Mouse (Mus musculus) midbrain, embryonic 15.5 days (tissue): Measurements from ENCODE around the gene Hnrnph2. TPM values are rescaled to one million over a fixed set of nuclear protein-coding genes. Genes with fewer than 3 reads are reported as not detected.
A peak's percentile ranks its signal among the peaks of the same experiment; 100 is the strongest.

Experiments
- ATAC-seq: fragments of 200-750 bp; cut with Nextera tagmentation; replicated peaks from 2 replicates; pipeline ENCODE4 v1.8.0; 2017; ENCODE audit warnings: moderate TSS enrichment
- H3K27ac ChIP-seq: fragments of 300-500 bp; sonication (generic); 2 replicates; pipeline ENCODE4 v1.5.1; 2015; ENCODE audit warnings: mild to moderate bottlenecking, inconsistent platforms
- H3K27me3 ChIP-seq: fragments of 300-500 bp; sonication (generic); replicated peaks from 2 replicates; pipeline ENCODE4 v1.6.1; 2015; ENCODE audit warnings: inconsistent platforms
- H3K36me3 ChIP-seq: fragments of 300-500 bp; sonication (generic); replicated peaks from 2 replicates; pipeline ENCODE4 v1.6.1; 2015; ENCODE audit warnings: inconsistent platforms
- H3K4me1 ChIP-seq: fragments of 300-500 bp; sonication (generic); 2 replicates; pipeline ENCODE4 v1.6.1; 2015; ENCODE audit warnings: inconsistent platforms
- H3K4me2 ChIP-seq: fragments of 300-500 bp; sonication (generic); 2 replicates; pipeline ENCODE4 v1.6.1; 2015; ENCODE audit warnings: inconsistent platforms, mild to moderate bottlenecking, moderate library complexity
- H3K4me3 ChIP-seq: fragments of 300-500 bp; sonication (generic); 2 replicates; pipeline ENCODE4 v1.5.1; 2015; ENCODE audit warnings: mild to moderate bottlenecking, inconsistent platforms
- H3K9ac ChIP-seq: fragments of 300-500 bp; sonication (generic); 2 replicates; pipeline ENCODE4 v1.6.1; 2015; ENCODE audit warnings: mild to moderate bottlenecking, inconsistent platforms
- H3K9me3 ChIP-seq: fragments of 300-500 bp; sonication (generic); 2 replicates; pipeline ENCODE4 v1.6.1; 2016; ENCODE audit warnings: inconsistent platforms
- WGBS: fragments of 180-500 bp; shearing (Covaris S2); methylation state at CpG from one replicate; pipeline ENCODE4 v1.1.7; 2015; ENCODE audit warnings: mixed read lengths; 5-methylcytosine and 5-hydroxymethylcytosine counted together
- polyA plus RNA-seq: library from polyadenylated mRNA; unstranded; fragments of >200 nt; fragmentation: Nextera tagmentation; extraction: Ambion mirVana; gene quantifications from 2 replicates; pipeline ENCODE4 v1.2.1, GENCODE M21; 2015

Gene Hnrnph2
- polyA plus RNA-seq = 145 and 146 TPM in 2 replicates

- H3K4me2 ChIP-seq = peak within 1 kb of the TSS; percentile 53
- H3K27me3 ChIP-seq = no peaks in the 10 kb centered on the region
- H3K4me3 ChIP-seq = peak within 1 kb of the TSS; percentile 53
- H3K9me3 ChIP-seq = no peaks in the 10 kb centered on the region
- H3K36me3 ChIP-seq = no peaks in the 10 kb centered on the region
- H3K27ac ChIP-seq = peak within 1 kb of the TSS; percentile 94
- ATAC-seq = peak; percentile 98
- peak within 1 kb of the TSS; percentile 52 for H3K9ac ChIP-seq
- 19% methylated on average over 33 of the region's 33 CpGs for WGBS
- H3K4me1 ChIP-seq = peaks cover 14% of the 10 kb centered on the region
Observed at GRCm38 (mm10) chrX:134600659-134601379, at the start of gene Hnrnph2, which contains the start of gene Gla. TSS of gene Hnrnph2 (plus strand) at chrX:134601179. TSS of gene Gla (minus strand) at chrX:134601125.

GRCm38 (mm10) chrX:134553326-134553725, 47.7 kb upstream of the Hnrnph2 start:
- H3K27me3 ChIP-seq = no peaks in the 10 kb centered on the region
- H3K36me3 ChIP-seq = no peaks in the 10 kb centered on the region
- H3K9ac ChIP-seq = no peak overlapping the region
- 87% methylated on average over 4 of the region's 4 CpGs for WGBS
- H3K9me3 ChIP-seq = no peaks in the 10 kb centered on the region
- no peak overlapping the region for H3K27ac ChIP-seq
- no peak overlapping the region for H3K4me2 ChIP-seq
- no peak overlapping the region for H3K4me3 ChIP-seq
- ATAC-seq = no peak
- no peaks in the 10 kb centered on the region for H3K4me1 ChIP-seq

GRCm38 (mm10) chrX:134554425-134554824, 46.6 kb upstream of the Hnrnph2 start:
- Histone ChIP-seq H3K27me3 (no peaks in the 10 kb centered on the region), H3K9me3 (no peaks in the 10 kb centered on the region), H3K9ac (no peak overlapping the region), H3K36me3 (no peaks in the 10 kb centered on the region), H3K4me1 (no peaks in the 10 kb centered on the region), H3K4me3 (no peak overlapping the region), H3K27ac (no peak overlapping the region), H3K4me2 (no peak overlapping the region)
- ATAC-seq = no peak
- 83% methylated on average over 6 of the region's 6 CpGs for WGBS

DNA sequence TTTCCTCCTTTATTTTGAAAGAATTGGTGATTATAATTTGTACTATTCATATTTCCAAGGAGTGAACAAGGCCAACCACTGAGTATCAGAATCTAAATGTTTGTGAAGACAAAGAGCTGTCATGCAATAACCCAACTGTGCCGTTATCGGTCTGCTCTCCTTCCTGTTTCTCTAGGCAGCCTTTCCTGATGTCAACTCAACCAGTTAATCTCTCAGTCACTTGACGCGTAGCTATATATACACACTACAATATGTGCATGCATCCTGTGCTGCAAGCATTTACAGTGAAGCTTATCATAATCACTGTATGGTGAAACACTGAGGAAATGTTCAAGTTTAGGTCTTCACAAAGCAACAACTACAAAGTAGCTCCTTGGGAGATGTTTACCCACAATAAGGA, 36.7 kb upstream of the Hnrnph2 start:
- Histone ChIP-seq H3K9ac (no peak overlapping the region), H3K4me1 (no peaks in the 10 kb centered on the region), H3K27me3 (no peaks in the 10 kb centered on the region), H3K4me2 (no peak overlapping the region), H3K4me3 (no peak overlapping the region), H3K9me3 (no peaks in the 10 kb centered on the region), H3K27ac (no peak overlapping the region), H3K36me3 (no peaks in the 10 kb centered on the region)
- no peak for ATAC-seq
- 88% methylated on average over 4 of the region's 4 CpGs for WGBS

DNA sequence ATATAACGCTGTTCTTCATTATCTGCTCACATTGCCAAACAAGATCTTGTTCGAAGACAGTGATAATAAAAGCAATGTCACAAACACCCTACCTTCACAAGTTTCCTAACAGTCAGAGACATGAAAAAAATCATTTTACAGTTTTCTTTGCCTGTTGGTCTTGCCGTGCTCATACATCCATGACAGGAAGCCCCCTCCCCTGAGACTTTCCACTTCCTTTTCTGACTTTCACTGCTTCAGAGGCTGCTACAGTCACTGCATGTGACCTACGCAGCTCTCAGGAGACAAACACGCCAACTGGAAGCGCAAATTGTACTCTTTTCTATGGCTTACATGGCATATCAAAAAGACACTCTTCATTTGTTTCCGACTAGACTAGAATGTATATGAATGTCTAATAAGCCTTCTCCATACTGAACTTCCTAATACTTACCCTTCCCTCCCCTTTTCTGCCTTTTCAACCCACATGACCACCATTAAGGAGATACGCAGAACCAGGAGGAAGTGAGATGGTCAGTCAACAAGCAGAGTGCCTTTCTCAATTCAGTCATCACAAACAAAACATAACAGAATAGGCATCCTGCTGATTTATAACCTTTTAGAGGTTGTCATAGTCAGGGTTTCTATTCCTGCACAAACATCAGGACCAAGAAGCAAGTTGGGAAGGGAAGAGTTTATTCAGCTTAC, 34.3 kb upstream of the Hnrnph2 start:
- Histone ChIP-seq H3K9me3 (no peaks in the 10 kb centered on the region), H3K27me3 (no peaks in the 10 kb centered on the region), H3K4me1 (no peaks in the 10 kb centered on the region), H3K36me3 (no peaks in the 10 kb centered on the region), H3K4me2 (no peak overlapping the region), H3K9ac (no peak overlapping the region), H3K4me3 (no peak overlapping the region), H3K27ac (no peak overlapping the region)
- WGBS = 86% methylated on average over 8 of the region's 8 CpGs
- ATAC-seq = no peak

DNA sequence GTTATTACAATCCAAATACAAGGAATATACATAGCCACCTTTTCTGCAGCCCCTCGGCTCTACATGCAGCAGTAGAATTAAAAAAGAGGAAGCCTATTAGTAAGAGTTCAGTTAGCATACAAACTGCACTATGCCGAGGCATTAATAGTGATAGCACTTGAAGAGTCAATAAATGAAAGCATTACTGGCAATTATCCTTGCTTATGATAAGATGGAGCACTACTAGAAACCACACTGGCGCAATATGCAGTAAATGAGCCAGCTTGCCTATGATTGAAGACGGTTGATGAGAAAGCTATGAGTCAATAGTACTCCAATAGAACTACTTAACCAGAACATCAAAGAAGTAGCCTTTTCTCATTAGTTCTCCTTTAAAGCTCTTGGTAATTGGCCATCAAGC, 23.1 kb upstream of the Hnrnph2 start:
- Histone ChIP-seq H3K27me3 (no peaks in the 10 kb centered on the region), H3K9ac (no peak overlapping the region), H3K4me2 (no peak overlapping the region), H3K9me3 (no peaks in the 10 kb centered on the region), H3K27ac (no peak overlapping the region), H3K4me3 (no peak overlapping the region), H3K4me1 (no peaks in the 10 kb centered on the region), H3K36me3 (no peaks in the 10 kb centered on the region)
- no peak for ATAC-seq
- WGBS = 80% methylated on average over 4 of the region's 4 CpGs

DNA sequence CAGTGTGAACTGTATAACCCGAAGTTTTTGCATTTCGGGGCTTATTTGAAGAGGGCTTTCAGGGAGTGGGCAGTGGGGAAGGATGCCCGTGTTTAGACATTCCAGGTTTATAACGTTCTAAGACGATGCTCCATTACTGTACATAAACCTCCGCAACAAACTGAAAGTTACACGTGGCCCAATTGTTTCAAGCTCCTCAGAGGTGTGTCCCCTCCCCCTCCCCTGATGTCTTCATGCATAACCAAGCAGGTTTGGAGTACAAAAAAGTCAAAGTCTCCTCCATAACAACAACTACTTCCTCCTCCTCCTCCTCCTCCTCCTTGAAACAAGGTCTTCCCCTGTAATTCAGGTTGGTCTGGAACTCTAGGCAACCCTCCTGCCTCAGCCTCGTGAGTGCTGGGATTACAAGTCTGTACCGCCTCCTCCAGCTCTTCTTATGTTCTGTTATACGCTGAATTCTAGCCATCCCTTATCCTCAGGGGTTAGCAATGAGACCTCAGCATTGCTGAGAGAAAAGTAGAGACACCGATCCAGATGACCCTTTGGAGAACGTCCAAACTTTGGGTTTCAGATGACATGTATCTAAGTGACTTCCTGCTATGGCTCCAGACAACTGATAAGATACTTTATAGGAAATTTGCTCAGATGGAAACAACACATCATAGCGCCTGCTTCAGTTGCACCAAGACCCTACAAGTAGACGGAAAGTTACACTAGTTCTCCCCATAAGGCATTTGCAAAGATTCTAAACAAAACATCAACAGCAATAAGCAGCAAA, 20.3 kb upstream of the Hnrnph2 start:
- H3K9ac ChIP-seq = no peak overlapping the region
- H3K4me2 ChIP-seq = no peak overlapping the region
- no peak overlapping the region for H3K27ac ChIP-seq
- no peak overlapping the region for H3K4me3 ChIP-seq
- WGBS = 88% methylated on average over 14 of the region's 14 CpGs
- no peaks in the 10 kb centered on the region for H3K27me3 ChIP-seq
- H3K36me3 ChIP-seq = no peaks in the 10 kb centered on the region
- H3K9me3 ChIP-seq = no peaks in the 10 kb centered on the region
- ATAC-seq = no peak
- H3K4me1 ChIP-seq = no peaks in the 10 kb centered on the region

DNA sequence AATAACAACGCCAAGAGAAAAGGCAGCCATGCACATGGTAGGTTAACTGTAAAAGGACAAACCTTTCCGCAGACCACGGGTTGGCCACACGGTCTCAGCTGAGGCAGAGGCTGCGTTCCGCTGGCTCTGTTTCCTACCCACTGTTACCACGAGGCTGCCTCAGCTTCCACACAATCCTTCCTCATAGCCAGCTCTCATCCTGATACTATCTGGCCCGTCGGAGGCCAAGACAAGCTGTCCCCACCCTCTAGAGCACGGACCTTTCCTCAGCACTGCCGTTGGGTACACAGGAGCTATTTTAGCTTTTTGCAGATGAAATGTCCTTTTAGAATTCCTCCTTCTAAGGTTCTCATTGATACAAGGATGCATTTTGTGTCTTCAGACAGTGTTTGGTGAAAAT, 18.7 kb upstream of the Hnrnph2 start:
- no peaks in the 10 kb centered on the region for H3K27me3 ChIP-seq
- H3K4me3 ChIP-seq = no peak overlapping the region
- H3K9ac ChIP-seq = no peak overlapping the region
- no peaks in the 10 kb centered on the region for H3K9me3 ChIP-seq
- no peak overlapping the region for H3K27ac ChIP-seq
- peaks cover 8% of the 10 kb centered on the region; the same call in 1 of the 2 replicates for H3K4me1 ChIP-seq
- WGBS = 92% methylated on average over 10 of the region's 11 CpGs
- no peaks in the 10 kb centered on the region for H3K36me3 ChIP-seq
- no peak overlapping the region for H3K4me2 ChIP-seq
- ATAC-seq = no peak

GRCm38 (mm10) chrX:134582888-134583669, 17.9 kb upstream of the Hnrnph2 start, which contains the start of gene Btk:
TSS of gene Btk (minus strand) at chrX:134583570.
- H3K4me2 ChIP-seq = no peak within 1 kb of the TSS
- peaks cover 8% of the 10 kb centered on the region; the same call in 1 of the 2 replicates for H3K4me1 ChIP-seq
- H3K27ac ChIP-seq = no peak within 1 kb of the TSS
- H3K27me3 ChIP-seq = no peaks in the 10 kb centered on the region
- H3K9ac ChIP-seq = no peak within 1 kb of the TSS
- no peak within 1 kb of the TSS for H3K4me3 ChIP-seq
- ATAC-seq = no peak
- no peaks in the 10 kb centered on the region for H3K9me3 ChIP-seq
- no peaks in the 10 kb centered on the region for H3K36me3 ChIP-seq
- WGBS = 84% methylated on average over 11 of the region's 11 CpGs

DNA sequence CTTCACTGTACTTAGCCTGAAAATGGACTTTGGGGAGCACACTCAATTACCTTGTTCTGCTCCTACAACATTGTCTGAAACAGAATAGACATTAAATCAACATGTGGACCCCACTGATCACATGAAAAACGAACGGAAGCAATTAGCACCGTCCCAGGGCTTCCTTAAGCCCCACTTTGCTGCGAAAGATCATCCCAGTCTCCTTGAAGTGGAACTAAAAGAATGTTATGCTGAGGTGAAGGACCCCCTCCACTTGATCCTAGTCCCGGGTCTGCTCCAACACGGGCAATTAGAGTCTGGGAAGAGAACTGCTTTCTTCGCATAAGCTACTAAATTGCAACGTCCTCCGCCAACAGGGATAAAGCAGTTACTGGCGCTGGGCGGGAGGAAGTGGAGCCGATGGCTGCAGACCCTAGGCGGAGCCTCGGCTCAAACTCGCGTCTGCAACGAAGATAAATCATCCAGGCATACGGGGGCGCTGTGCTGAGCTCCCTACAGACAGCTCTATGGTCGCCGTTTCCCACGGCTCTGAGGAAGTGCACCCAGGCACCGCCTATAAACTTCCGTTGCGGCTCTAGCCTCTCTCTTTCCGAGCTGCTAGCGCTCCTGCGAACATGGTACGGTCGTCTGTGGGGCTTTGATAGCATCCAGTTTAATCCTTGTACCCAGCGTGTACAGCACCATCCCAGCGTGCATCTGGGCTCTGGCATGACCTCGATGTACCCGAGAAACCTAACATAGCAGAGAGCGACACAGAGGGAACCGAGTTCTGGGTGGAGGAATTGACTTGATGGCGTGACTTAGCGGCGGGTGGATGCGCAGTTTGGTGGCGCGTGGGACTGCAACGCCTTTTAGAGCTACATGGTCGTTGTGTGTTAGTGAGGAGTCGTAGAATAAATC, 15.6 kb upstream of the Hnrnph2 start, which contains the start of gene Rpl36a:
TSS of gene Rpl36a (plus strand) at position 552 of the 900 bp plus-strand sequence.
- Histone ChIP-seq H3K9me3 (no peaks in the 10 kb centered on the region), H3K27ac (peak within 1 kb of the TSS; percentile 80), H3K9ac (peak within 1 kb of the TSS; percentile 52), H3K27me3 (no peaks in the 10 kb centered on the region), H3K4me1 (peaks cover 8% of the 10 kb centered on the region; the same call in 1 of the 2 replicates), H3K36me3 (no peaks in the 10 kb centered on the region), H3K4me2 (peak within 1 kb of the TSS; percentile 54), H3K4me3 (peak within 1 kb of the TSS; percentile 48)
- 25% methylated on average over 45 of the region's 45 CpGs for WGBS
- peak; percentile 99 for ATAC-seq

- Histone ChIP-seq H3K36me3 (no peaks in the 10 kb centered on the region), H3K4me2 (peak overlapping the region; percentile 47), H3K27ac (no peak overlapping the region), H3K9ac (peak overlapping the region; percentile 52; the same call in 1 of the 2 replicates), H3K4me3 (peak overlapping the region; percentile 48), H3K27me3 (no peaks in the 10 kb centered on the region), H3K4me1 (peaks cover 8% of the 10 kb centered on the region; the same call in 1 of the 2 replicates), H3K9me3 (no peaks in the 10 kb centered on the region)
- WGBS = 36% methylated on average over 8 of the region's 8 CpGs
- ATAC-seq = no peak
Observed at GRCm38 (mm10) chrX:134586447-134586846, 14.5 kb upstream of the Hnrnph2 start.
